Mouse (Mus musculus) gastrocnemius, adult 8-10 months (tissue): ENCODE results near the gene Psmb2. TPM values are rescaled to one million over a fixed set of nuclear protein-coding genes. Genes with fewer than 3 reads are reported as not detected.

Experiments
- DNase-seq, 2 experiments: peaks; one replicate each; pipeline ENCODE4 v3.0.0; 2022; ENCODE audit warnings: low spot score in 2 of 2
- total RNA-seq, 4 experiments: library from RNA; stranded (reverse); gene quantifications; 2 replicates each; pipeline ENCODE4 v1.2.4; 2022

Psmb2 gene
- total RNA-seq, 4 experiments from 2014 or later = 71.8 to 91.6 (median 87.9) TPM

DNA sequence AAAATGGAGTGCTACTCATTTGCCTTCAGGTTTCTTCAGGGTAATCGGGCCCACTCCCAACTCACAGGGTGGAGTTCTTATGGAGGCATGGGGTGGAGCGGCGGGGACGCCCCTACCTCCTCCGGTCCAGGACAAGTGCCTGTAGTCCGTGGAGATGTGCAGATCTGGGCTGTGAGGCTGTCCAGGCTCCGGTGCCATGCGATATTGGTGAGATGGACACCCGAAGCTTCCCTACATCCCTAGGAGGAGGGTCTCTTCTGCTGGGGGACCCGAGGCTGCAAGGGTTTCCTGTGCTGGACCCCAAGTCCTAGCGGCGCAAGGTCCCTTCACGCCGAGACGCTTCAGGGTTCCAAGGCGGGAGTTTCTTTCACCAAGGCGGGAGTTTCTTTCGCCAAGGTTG lies 54.7 kb downstream of the Psmb2 start:
- DNase-seq = no peak

DNA sequence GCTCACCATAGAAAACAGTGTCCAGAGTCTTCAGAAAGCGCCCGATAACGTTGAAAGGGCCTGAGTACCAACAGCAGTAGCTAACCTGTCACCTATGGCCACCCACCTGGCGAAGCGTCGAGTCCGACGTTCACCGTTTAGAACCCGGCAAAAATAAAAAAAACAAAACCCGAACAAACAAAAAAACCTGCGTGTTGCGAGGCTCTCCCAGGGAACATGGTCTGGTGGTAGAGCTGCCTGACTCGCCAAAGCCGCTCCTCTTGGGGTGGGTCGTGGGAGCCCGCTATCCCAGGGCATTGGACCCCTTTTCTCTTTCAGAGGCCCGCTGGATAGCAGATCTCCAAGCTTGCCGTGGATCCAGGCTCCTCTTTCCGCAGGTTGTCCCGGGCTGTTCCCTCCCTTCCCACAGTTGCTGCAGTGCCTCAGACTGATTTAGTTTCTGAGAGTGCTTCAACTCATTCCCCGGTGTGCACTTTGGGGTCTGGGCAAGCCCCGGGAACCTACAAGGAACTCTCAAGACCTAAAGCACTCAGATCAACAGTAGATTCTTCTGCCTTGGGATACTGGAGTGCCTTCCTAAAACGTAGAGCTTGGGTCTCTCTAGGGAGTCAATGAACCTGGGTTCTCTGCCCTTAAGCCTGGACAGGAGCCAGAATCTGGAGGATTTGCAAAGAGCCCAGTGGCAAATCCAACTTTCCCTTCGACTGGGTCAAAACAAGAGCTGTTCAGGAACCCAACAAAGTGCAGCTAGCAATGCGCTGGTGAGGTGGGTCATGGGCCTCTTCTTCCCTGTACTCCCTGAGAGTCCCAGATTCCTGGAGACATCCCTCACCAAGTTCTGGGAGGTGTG lies 55.3 kb downstream of the Psmb2 start:
- no peak for DNase-seq

DNA sequence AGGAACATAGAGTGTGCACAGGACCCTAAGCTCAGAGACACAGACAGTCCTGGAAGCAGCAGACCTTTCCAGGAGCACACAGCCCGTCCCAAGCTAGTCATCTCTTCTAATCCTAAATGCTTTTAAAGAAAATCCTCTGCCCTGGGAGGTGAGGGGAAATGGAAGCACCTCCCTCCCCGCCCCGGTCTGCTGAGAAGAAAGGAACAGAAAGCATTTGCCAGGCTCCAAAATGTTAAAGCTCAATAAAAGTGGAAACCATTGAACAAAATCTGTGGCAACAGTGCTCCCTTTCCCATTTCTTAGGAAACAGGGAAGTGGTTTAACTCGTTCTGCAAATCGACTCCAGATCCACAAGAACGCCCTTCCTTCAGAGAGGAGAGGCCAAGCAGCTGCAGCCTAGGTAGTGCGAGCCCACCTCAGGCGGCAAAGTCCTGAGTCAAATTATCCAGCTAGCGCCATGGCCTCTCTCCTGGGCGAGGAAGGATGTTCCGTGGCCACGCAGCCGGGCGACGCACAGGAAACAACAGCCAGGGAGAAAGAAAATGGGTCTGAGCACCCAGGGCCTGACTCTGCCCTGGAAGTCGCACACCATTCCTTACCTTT lies 56.7 kb downstream of the Psmb2 start:
- no peak for DNase-seq

DNA sequence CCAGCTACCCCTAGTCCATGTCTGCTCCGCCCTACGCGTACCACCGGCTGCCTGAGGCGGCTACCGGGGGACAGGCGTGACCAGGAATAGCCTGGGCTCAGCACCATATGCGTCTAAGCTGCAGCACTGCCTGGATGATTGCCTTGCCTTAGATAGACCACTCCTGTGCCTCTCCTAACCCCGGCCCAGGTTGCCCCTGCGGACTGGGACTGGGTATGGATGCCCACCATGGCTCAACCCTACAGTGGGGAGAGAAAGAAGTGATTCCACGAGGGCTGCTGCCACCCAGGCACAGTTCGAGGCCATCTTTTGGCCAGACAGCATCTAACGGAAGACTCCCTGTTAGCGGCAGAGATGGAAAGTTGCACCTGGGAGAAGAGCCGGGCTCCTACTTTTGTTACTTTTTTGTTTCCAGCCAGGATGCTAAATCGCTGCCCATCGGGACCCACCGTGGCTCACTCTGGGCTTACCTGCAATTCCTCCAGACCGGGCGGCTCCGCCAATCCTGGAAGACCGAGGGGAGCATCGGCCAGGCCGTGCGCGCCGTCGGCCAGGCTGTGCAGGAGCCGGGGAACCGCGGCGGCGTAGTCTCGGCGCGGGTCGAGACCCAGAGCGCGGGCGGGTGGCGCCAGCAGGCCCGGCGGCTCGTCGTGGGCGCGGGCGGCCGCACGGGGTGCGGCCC lies 57.4 kb downstream of the Psmb2 start:
- DNase-seq = no peak

DNA sequence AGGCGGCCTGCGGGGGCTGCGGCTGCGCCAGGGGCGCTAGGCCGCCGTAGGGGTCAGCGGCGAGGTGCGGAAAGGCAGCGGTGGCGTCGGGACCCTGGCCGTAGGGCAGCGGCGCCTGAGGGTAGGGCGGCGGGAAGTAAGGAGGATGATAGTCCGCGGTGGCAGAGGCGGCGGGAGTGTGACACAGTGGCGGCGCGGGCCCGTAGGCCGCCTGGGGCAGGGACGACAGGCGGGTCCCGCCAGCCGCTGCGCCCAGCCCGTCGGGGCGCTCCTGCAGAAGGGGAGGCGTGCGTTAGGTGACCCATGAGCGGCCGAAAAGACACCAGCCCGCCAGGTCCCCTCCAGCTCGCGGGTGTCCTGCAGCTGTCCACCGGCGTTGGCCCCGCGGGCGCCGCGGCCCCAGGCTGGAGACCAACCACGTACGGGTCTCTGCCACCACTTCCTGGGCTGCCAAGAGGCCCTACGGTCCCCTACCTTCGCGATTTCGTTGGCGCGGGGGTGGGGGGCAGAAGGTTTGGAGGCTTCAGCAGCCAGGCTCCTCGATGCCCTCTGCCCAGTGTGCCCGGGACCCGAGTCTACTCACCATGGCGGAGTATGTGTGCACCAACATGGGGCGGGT lies 58.1 kb downstream of the Psmb2 start:
- DNase-seq = no peak

DNA sequence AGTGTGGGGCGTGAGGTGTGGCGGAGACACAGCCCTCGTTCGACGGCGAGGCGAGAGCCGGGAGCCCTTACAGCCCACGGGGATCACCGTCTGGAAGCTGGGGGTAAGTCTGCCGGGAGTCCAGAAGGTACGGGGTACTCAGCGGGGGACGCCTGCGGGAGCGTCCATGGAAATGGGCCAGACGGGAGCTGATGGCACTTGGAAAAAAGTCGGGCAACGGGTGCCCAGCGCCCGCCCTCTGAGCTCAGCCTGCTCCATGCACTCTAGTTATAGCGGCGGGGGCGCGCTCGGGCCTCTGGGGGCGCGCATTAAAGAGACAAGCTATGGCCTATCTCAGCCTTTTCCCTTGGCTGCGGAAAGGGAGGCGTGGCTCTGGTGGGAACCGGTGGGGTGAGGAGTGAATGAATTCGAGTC lies 58.6 kb downstream of the Psmb2 start, which contains the start of gene Tfap2e:
Tfap2e (minus strand) TSS at position 240 of the 414 bp plus-strand sequence.
- no peak for DNase-seq

DNA sequence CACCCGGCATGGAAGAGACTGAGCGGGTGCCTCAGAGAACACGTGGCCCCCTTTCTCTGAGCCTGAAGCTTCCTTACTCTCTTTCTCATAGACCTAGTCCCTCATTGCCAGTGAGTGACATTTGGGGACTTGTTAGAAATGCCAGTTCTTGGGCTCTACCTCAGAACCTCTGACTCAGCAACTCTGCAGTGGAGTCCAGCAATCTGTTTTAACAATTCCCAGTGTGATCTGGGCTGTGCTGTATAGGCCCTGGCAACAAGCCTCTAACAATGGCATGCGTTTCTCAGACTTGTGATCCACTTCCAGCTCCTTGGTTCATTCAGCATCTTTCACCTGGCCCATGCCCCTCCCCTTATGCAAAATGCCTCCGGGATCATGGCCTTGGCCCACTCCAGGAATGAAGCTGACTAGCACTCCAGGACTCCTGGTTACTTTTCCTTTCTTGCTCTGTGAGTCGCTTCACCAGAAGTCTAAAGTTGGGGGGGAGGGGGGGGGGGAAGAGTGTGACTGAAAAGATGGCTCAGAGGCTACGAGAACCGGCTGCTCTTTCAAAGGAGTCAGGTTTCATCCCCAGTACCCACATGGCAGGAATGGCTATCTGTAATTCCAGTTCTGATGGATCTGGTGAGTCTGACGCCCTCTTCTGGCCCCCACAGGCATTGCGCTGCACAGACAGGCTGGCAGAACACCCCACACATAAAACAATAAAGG lies 62.7 kb downstream of the Psmb2 start:
- DNase-seq = no peak

DNA sequence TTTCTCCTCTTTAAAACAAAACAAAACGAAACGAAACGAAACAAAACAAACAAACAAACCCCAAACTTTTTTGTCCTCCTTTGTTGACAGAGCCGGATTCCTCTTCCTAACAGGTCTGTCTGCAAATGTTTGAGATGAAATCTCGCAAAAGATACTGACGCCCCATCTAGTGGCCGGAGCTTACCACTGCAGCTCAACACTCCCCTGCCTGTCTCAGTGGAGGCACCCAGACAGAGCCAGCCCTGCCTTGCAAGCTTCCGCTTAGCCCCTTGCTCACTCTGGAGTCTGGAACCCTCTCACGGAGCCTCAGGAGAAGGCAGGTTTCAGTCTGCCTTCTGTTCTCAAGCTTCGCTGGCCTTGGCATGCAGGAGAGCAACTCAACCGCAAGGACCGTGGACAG lies 64.0 kb downstream of the Psmb2 start:
- peak; percentile 43 to 44 for DNase-seq

DNA sequence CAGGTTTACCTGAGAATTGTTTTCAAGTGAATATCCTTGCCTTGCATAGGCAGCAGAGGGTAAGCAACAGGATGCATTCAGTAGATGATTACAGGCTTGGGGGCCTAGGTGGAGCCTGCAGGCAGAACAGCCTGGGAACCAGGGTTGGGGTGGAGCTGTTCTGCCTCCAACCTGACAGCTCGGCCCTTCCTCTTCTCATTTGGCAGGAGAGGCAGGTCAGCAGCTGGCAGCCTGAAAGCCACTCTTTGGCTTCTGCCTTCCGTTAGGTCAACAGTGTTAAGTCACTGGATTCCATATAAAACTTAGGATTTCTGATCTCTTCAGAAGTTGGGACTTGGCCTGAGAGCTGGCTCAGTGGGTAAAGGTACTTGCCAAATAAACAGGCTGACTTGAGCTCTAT lies 65.5 kb downstream of the Psmb2 start:
- DNase-seq = no peak

DNA sequence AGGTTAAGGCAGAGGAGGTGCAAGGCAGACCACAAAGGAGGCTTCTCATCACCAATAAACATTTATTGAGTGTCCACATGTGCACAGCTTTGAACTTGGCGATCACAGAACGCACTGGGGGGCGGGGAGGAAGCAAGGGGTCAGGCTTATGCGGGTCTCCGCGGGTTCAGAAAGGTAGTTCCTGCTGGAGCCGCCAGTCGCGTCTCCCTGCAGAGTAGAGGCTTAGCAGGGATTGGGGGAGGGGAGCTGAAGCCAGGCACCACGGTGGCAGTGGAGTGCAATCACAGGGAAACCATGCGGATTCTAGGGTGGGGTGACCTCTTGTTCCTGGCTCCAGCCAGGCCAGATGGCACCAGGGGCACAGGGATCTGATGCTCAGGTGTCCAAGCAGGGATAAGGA lies 66.3 kb downstream of the Psmb2 start:
- DNase-seq = no peak

DNA sequence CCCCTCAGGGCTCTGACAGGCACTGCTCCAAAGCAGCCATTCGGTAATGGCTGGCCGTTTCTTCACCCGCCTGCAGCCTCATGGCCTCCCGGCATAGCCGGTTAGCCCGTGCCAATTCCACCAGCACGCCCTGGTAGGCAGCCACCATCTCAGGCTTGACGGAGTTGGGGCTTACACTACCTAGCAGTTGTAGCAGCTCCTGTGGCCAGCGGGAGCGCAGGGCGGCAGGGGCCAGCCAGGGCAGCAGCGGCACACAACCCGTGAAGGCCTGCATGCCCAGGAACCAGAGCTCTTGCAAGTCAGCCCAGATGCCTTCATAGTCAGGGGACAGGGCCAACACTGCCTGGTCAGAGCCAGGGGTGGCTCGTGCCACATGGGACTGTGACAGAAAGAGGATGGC lies 67.4 kb downstream of the Psmb2 start:
- no peak for DNase-seq

DNA sequence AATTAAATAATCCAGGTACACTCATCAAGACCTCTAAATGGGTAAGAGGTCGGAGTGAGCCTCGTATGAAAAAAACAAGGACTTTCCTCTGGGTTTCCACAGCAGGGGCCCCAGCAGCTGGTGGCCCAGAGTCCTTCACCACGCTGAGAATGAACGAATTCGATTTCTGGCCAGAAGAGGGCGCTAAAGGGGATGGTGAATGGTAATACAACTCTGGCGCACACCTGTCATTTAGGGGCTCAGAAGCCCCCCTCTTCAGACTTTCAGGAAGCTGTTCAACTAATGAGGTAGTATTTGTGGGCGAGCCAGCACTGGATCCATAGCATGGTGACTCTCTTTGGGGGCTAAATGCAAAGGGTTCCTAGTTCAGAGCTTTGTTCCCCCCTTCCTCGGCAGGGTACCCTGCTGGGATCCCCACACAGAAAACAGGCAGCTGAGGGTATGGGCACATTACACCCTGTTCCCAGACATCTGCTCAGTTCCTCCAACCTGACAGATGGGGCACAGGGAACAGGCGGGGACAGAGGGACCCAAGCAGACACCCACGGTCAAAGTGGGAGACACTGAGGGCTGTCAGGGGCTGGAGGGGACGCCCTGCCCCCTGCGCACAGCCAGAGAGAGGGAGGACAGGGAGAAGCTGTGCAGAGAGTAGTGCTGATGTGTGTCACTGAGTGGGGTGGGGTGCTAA lies 68.2 kb downstream of the Psmb2 start:
- no peak for DNase-seq

DNA sequence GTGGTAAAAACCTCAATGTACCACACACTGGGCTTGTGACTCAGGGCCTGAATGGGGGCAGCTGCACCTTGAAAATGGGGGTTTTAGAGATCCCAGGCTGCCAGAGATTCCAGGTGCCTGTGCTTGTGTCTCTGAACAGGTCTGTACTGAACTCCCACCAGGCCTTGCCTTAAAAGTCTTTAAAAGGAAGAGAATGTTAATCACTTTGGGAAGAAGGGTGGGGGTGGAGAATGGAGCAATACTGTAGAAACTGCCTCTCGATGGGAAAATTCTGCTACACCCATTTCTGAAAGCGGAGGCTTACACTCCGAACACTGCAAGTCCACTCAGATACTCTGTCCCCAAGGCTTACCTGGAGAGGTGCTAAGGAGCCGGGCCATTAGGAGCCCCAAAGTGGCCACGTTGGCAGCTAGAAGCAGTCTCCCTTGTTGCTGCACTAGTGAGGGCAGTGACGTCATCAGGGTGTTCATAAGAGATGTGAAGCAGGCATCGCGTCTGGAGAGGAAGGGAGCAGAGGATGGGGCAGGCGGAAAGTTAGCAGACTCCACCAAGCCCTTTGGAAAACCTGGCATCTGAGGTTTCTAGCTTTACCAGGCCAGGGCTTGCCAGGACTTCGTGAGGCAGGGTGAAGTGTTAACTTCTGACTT lies 68.9 kb downstream of the Psmb2 start:
- no peak for DNase-seq

DNA sequence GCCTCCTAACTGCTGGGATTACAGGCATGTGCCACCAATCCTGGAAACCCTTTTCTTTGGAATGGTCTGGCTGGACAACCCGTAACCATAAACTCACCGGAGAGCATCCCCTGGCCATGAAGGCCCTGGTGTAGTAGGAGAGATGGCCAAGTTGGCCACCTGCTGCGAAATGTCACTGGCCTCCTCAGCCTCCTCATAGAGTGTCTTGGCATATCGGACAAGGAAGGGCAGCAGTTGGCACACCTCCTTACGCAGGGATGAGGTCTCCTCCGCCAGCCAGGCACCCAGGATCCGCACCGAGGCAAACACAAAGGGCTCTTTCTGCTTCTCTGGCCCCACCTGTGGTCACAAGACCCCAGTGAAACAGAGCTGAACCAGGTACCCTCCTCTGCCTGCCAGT lies 71.0 kb downstream of the Psmb2 start:
- no peak for DNase-seq

DNA sequence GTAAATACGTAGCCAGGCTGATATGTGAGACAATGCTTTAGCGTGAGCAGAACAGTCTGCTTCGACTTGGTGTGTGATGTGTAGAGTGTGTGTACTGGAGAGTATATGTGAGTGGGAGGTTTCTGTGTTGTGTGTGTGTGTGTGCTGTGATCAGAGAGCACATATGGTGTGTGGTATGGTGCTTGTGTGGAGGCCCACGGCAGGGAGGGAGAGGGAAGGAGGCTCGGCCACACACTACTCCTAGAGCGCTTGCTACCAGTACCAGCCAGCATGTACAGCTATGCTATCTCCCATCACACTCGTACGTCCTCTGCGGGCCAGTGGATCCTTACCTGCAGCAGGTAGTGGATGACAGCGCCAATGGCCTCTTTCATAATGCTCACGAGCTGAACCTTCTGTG lies 72.1 kb downstream of the Psmb2 start:
- no peak for DNase-seq

DNA sequence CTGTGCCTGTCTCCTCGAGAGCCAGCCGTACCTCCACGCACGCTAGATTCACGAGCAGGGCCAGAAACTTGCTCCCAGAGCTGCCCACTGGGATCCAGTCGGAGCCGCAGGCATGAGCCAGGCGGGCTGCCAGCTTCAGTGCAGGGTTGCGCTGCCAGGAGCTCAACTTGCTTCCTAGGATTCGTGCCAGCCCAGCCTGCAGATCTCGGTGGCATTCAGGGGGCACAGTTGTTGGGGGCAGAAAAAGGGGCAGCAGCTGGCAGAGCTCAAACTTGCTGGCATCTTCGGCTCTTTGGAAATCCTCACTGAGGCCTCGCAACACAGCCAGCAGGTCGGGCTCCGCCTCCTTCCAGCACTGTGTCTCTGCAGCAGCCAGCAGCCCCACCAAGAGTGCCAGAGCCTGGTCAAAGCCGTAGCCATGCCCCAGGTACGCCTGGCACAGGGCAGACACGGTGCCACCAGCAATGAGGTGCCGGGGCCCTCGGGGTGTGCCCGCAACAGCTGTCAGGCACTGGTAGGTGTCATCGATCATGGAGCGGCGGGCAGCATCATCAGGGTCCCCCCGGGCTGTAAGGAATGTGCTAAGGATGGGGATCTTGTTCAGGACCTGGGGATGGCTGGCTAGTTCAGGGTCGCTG lies 72.7 kb downstream of the Psmb2 start:
- DNase-seq = peak; percentile 44 to 72

DNA sequence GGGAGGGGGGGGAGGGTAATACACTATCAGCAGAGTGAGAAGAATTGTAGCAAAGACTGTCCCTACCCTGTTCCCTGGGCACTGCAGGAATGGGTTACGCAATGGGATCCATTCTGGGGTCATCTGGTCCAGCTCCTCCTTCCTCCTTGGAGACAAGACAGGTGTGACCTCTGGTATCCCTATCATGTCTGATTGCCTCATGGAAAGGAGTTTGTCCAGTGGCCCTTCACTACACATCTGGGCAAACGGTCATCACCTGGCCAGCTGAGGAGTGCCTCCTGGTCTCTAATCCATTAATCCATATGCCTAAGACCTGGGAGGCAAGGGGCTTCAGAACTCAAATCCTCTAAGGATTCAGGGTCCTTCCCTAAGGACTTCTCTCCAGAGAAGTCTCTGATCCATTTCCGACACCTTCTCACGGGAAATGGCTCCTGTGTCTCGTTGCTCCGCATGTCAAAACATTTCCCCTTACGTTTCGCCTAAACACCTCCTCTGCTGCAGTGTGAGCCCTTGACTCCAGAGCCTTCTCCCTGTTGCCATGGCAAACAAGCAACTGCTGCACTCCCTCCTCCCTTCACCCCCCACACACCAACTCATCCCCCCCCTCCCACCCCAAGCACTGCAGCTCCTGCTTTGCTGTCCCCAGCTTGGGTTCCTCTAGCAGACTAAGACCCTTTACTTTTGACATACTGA lies 73.6 kb downstream of the Psmb2 start:
- DNase-seq = no peak

DNA sequence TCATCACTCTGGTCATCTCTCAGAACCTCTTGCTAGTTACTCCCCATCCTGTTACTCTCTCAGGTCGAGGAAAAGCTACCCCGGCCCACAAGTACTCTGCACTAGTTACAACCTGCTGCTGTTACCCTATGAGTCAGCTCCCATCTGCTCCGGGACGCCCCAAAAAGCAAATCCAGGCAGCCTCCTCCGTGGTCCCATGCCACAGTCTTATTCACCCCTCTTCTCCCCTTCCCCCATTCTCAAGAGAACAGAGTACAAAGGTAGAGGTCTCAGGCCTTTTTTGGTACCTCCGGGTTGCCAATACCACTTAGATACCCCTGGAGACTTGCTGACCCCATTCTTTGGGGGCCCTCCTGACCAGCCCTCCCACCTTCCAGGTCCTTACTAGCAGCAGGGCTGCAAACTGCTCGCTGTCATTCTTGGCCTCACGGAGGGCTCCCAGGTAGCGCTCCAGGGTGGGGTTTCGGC lies 74.2 kb downstream of the Psmb2 start:
- no peak for DNase-seq

DNA sequence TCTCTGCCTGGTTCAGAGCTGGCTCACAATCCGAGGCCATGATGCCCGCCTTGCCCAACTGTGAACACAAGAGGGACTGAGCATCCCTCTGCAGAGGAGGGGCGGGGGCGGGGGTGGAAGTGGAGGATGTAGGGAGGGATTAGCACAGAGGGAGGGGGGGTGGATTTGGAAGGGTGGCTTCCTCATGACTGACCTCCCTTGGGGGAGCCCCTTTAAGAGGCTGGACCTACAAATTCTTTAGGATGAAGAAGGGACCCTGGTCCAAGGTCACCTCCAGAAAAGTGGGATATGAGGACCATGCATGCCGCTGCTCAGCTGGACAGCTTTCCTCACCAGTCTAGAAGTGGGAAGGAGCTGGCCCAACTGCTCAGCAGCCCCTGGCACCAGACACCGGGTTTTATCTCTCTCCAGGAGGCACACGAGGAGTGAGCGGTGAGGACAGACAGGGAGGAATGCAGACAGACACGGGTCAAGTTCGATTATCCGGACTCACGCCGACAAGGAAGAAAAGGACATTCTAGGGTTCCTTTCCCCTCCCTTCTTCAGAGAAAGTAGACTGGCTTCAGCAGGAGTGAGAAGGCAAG lies 74.7 kb downstream of the Psmb2 start:
- no peak for DNase-seq
